9 mouse cellular contexts compared by ENCODE assay signal in the genomic region with DNA sequence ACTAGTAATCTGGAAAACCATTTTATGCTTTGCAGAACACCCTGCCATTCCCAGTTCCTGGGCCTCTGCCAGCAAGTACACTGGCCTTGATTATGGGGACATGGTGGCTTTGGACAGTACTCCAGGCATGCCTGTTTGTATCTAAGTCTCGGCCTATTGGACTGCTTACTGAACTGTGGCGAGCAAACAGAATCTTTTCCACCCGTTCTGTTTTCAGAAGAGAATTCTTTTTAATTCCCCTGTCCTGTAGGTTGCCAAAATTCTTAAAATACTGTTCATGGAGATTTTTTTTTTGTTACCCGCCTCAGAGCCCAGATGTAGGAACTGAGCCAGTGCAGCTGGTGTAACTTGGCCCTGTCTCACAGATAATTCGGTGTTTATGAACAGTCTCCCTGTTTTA.
A peak's percentile ranks its signal among the peaks of the same experiment; 100 is the strongest.
DNase-seq lines count a peak whose midpoint lies in the region; ATAC-seq and TF ChIP-seq lines count a peak whose summit lies in the region.
"Had no signal": no experiment of that assay in that cellular context is flagged by ENCODE, and none has a peak within 500 bp of the region (broad histone marks: within the 10 kb centered on the region; RNA-seq: fewer than 3 reads in every experiment).

No protein-coding gene starts in this region.

- 62% methylated on average over 5 of the region's 5 CpGs for WGBS in lung, adult 2 months

- no peak overlapping the region for H3K4me3 ChIP-seq in lung, adult 2 months (replicated peaks; ENCODE audit: extremely low read depth, low read depth, low read length)
- H3K4me3 ChIP-seq: neural tube, embryonic 12.5 days had no signal

- H3K4me1 ChIP-seq in lung, adult 2 months (ENCODE audit: control insufficient read depth, insufficient read depth, low read length): no peaks in the 10 kb centered on the region
- H3K4me1 ChIP-seq: neural tube, embryonic 12.5 days had no signal

- intact Hi-C loops in heart, postnatal 10 days (cut with DNase I): no loop called here

- ATAC-seq in megakaryocyte, adult 5-6 weeks (ENCODE audit: poor library complexity, severe bottlenecking): no peak

- no peak for TF ChIP-seq POLR2A in lung, adult 2 months (IDR thresholded peaks at IDR 0.05; ENCODE audit: borderline replicate concordance, extremely low read depth, low read depth, low read length)

- no peak for TF ChIP-seq CTCF in lung, adult 2 months (IDR thresholded peaks at IDR 0.05; ENCODE audit: insufficient read depth, low read length)

- DNase-seq in lung, adult 18-20 months: peak; percentile 5 to 7
- DNase-seq in lung, adult 2 months: no peak
- peak; percentile 78 to 83 for DNase-seq in cerebellum, postnatal 10 days
- DNase-seq in heart, postnatal 10 days: peak; percentile 61 to 65
- DNase-seq in layer of hippocampus, postnatal 14 days (ENCODE audit: low spot score in 2 of 2): peak; percentile 44 to 72
- peak; percentile 77 for DNase-seq in ovary, adult 18-20 months (ENCODE audit: low spot score)
- no peak for DNase-seq in thymus, postnatal 36 days

Comparison
In these comparisons a context has a peak if more than half of its experiments do, and no peak if none do; other contexts are left out.
1. DNase-seq: peak in lung, adult 18-20 months (2 of 2), cerebellum, postnatal 10 days (2 of 2), heart, postnatal 10 days (2 of 2), layer of hippocampus, postnatal 14 days (2 of 2) and ovary, adult 18-20 months (single experiment); none in lung, adult 2 months (single experiment) and thymus, postnatal 36 days (0 of 2).